Mouse (Mus musculus): ENCODE measurements around the gene Gm853. TPM values are rescaled to one million over a fixed set of nuclear protein-coding genes. Genes with fewer than 3 reads are reported as not detected.
"Not testable (repeated sequence)": the region's sequence is repeated elsewhere in the genome, so short reads cannot be mapped to it uniquely, and the experiment has no call there.

Gm853 gene
- total RNA-seq (2015) (not detected in 2 replicates), total RNA-seq (2017) (not detected in 2 replicates)

GRCm38 (mm10) chr4:130222179-130222578 is at the start of gene Gm853:
Gene Gm853, minus strand, starts transcription at chr4:130222401.
- ATAC-seq (replicated peaks; ENCODE audit: poor library complexity), result no peak

DNA sequence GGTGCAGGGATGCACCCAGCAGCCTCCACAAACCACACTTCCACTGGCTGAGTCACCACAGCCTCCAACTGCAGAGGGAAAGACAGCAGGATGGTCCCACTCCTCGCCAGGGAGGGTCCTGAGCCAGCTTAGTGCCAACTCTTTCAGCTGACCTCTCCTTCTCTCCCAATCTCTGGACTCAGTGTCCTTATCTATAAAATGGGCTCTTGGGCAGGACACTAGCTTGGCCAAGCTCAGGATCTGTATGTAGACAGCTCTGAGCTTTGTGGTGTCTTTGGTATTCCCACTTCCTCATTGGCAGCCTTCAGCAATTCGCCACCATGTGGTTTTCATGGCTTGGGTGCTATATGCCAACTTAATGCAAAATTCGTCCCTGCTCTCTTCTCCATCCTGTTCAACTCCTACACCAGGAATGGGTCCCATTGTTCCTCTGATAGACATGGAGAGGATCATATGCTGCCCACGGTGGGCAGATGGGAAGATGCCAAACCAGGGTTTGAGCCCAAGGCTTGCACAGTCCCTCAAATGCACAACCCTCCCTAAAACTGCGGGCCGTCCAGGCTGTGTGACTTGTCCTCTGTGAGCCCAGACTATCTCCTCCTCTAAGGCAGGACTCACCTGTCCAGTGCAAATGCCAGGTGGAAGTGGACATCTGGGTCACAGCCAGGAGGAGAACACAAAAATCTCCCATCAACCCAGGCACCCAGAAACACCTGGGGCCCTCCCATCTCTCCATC is 48.6 kb upstream of the Gm853 start:
- ATAC-seq (replicated peaks; ENCODE audit: poor library complexity), result peak; percentile 47

GRCm38 (mm10) chr4:130270089-130270488 is 47.9 kb upstream of the Gm853 start:
- ATAC-seq (replicated peaks; ENCODE audit: poor library complexity), result peak; percentile 44

- no peak for ATAC-seq (replicated peaks; ENCODE audit: poor library complexity)
Observed at GRCm38 (mm10) chr4:130268736-130269135, 46.5 kb upstream of the Gm853 start.

- ATAC-seq (replicated peaks; ENCODE audit: poor library complexity), result no peak
Observed at GRCm38 (mm10) chr4:130267069-130267468, 44.9 kb upstream of the Gm853 start.

DNA sequence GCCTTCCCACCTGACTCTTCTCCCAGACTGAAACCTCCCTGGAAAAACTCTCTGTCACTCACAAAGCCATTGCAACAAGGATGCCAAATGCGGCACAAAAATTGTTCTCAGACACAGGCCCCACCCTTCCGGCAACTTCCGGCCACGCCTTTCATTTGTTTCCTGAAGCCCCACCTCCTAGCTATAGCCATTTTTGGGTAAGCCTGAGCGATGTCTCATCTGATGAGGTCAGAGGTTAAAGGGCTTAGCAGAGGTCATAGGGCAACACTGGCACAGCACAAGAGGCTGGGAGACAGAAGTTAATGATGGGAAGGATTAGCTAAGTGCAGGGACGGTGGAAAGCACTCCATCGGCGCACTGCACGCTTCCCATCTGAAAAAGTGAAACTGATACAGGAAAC is 44.4 kb upstream of the Gm853 start:
- ATAC-seq (replicated peaks; ENCODE audit: poor library complexity), result no peak

GRCm38 (mm10) chr4:130264698-130265349 is 42.6 kb upstream of the Gm853 start:
- peak; percentile 85 for ATAC-seq (replicated peaks; ENCODE audit: poor library complexity)

GRCm38 (mm10) chr4:130264131-130264530 is 41.9 kb upstream of the Gm853 start:
- ATAC-seq (replicated peaks; ENCODE audit: poor library complexity), result no peak

- ATAC-seq (replicated peaks; ENCODE audit: poor library complexity), result 0 out of 2 replicates have a peak, but pooled peaks have one; percentile 24
Observed at GRCm38 (mm10) chr4:130260406-130260805, 38.2 kb upstream of the Gm853 start.

DNA sequence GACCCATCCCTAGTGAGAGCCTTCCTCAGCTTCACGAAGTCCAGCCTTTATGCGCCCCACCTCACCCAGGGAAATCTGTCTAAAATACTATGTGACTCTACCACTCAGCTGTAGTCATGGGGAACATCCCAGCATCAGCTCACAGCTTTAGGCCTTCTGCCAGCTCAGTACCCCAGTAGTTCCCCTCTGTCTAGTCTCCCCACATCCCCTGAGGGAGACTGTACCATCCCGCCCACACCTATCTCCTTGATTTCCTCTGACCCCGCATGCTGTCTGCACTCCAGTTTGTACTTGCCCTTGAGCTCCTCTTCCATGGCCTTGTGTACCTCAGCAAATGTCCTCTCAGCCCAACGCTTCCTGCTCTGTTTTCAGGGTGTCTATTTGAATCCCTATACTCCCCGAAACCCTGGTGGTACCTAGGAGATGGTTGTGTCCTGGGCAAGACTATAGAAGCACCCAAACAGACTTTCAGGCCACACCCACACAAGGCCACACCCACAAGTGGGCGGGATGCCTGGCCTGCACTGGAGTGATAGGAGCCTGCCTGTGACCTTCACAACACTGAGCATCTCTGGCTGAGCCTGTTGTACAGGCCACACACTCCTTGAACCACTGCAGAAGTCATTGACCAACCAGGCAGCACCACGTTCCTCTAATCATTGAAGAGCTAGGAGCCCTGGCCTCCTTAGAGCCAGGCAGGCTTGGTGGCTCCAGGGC is 30.4 kb upstream of the Gm853 start:
- ATAC-seq (replicated peaks; ENCODE audit: poor library complexity), result peak; percentile 94

DNA sequence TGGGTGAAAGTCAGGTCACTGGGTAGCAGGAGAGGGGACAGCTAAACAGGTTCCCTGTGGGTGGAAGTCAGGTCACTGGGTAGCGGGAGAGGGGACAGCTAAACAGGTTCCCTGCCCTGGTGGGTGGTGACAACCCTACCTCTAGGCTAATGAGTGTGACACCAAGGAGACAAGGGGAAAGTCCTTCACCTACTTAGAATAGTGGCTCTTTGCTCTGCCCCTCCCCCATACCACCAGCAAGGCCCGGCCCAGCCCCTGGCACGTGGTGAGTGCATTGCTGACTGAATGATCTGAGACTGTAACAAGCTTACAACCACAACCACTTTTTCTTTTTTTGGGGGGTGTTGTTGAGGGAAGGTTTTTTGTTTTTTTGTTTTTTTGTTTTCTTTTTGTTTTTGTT is 29.6 kb upstream of the Gm853 start:
- no peak for ATAC-seq (replicated peaks; ENCODE audit: poor library complexity)

DNA sequence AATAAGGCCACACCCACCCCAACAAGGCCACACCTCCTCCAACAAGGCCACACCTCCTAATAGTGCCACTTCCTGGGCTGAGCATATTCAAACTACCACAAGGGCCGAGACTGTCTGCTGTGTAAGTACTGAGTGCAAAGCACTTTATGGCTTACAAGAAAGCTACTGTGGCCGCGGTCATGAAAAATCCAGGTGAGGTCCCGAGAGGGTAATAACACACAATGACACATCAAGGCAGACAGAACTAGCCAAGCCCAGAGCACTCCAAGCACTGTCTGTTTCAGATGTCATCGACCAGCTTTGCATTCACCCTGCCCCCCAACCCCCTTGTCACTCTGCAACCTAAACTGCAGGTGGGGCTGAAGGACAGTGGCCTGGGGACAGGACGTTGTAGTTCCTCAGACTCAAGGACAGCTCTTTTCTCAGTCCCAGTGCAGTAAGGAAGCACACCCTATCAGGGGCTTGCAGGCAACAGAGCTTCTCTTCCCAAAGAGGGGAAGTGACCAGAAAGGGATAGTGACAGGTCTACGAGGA is 29.0 kb upstream of the Gm853 start:
- ATAC-seq (replicated peaks; ENCODE audit: poor library complexity), result peak; percentile 52

DNA sequence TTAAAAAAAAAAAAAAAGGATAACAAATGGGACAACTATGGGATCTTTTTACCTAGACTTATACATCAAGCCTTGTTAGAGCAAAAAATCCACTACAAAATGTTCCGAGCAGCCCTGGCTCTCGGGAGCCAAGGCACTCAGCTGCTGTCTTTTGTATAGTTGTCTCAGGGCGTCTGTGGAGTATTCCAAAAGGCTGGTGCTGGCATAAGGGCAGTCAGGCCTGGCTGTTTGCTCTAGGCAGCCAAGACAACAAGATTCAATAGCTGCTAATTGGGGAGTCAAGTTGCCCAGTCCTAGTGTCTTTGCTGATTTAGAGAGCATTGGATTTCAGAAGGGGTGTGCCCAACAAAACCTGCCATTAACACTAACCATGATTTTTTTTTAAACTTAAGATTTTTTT is 26.4 kb upstream of the Gm853 start:
- ATAC-seq (replicated peaks; ENCODE audit: poor library complexity), result no peak

- ATAC-seq (replicated peaks; ENCODE audit: poor library complexity), result peak; percentile 85
Observed at GRCm38 (mm10) chr4:130246132-130246531, 23.9 kb upstream of the Gm853 start.

DNA sequence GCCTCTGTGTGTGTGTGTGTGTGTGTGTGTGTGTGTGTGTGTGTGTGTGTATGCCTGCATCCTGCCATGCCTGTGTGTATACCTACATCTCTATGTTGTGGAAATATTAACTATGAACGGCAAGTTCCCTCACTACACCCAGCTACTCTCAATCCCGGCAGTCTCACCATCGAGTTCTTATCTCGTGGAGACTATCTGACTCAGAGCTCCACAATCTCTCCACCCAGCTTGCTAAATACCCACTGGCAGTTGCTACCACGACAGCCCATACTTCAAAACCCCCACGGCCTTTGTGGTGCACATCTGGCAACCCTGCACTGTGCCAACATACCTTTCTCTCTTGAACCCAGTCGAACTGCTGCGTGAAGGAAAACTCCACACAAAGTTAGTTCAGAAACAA is 22.5 kb upstream of the Gm853 start:
- ATAC-seq (replicated peaks; ENCODE audit: poor library complexity), result peak; percentile 46; the same call in 1 of the 2 replicates

DNA sequence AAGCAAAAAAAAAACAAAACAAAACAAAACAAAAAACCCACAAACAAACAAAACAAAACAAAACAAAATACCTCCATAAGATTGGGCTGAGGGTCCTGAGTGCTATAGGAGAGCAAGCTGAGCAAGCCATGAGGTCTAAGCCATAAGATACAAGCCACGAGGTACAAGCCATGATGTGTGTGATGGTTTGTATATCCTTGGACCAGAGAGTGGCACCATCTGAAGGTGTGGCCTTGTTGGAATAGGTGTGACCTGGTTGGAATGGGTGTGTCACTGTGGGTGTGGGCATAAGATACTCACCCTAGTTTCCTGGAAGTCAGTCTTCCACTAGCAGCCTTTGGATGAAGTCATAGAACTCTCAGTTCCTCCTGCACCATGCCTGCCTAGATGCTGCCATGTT is 21.4 kb upstream of the Gm853 start:
- ATAC-seq (replicated peaks; ENCODE audit: poor library complexity), result not testable (repeated sequence)

- ATAC-seq (replicated peaks; ENCODE audit: poor library complexity), result no peak
Observed at GRCm38 (mm10) chr4:130242956-130243355, 20.8 kb upstream of the Gm853 start.

GRCm38 (mm10) chr4:130240695-130241094 is 18.5 kb upstream of the Gm853 start:
- ATAC-seq (replicated peaks; ENCODE audit: poor library complexity), result 0 out of 2 replicates have a peak, but pooled peaks have one; percentile 46

DNA sequence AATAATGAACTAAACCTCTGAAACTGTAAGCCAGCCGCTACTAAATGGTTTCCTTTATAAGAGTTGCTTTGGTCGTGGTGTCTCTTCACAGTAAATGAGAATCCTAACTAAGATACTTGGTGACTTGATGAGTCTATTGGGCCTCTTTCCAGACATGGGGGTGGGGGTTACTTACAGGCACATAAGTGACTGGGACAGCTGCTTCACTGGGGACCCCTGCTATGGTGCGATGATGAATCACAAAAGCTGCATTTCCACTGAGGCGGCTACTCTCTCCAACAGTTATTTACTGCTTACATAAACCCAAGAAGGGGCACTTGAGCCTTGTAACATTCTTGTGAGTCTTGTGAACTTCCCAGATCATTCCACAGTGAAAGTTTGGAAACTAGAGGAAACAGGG is 15.4 kb upstream of the Gm853 start:
- ATAC-seq (replicated peaks; ENCODE audit: poor library complexity), result no peak

GRCm38 (mm10) chr4:130236361-130236760 is 14.2 kb upstream of the Gm853 start:
- ATAC-seq (replicated peaks; ENCODE audit: poor library complexity), result no peak

DNA sequence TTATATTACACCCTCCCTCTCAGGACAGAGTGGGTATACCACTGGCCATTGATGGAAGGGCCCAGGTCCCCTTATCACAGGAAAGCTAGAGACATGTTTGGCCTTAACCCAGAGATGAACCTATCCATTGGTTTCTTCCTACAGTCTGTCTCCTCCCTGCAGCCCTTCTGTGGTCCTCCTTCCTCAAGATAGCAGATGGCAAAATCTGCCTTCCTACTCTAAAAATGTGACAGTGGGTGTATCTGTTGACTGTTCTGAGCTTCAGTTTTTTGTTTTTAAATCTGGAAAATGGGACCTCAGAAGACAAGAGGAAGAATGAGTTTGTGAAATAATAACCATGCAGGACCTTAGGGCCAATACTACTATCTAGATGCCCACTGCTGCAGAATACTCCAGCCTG is 1.9 kb upstream of the Gm853 start:
- ATAC-seq (replicated peaks; ENCODE audit: poor library complexity), result no peak

Measured in megakaryocyte progenitor cell, adult 5-6 weeks (primary cell).